Mouse (Mus musculus) olfactory bulb, adult 2 months (tissue): ENCODE data around the gene Olfr370.

Experiments
- CTCF ChIP-seq: fragments of 200-500 bp; IDR thresholded peaks from 2 replicates; pipeline ENCODE4 v1.5.1; 2012; ENCODE audit warnings: low read depth, mild to moderate bottlenecking, low read length, moderate library complexity; ENCODE audit not compliant: insufficient read depth
- POLR2A ChIP-seq: fragments of 200-500 bp; IDR thresholded peaks from 2 replicates; pipeline ENCODE4 v1.6.1; 2012; ENCODE audit warnings: mild to moderate bottlenecking, low read depth, low read length, moderate library complexity; ENCODE audit not compliant: insufficient read depth

- TF ChIP-seq CTCF (no peak), POLR2A (no peak)
Observed at GRCm38 (mm10) chr8:83574631-83575315, 39.2 kb downstream of the Olfr370 start.
